In genomic region chr4:89131795-89132194, GRCm38 (mm10) we compare ENCODE assay signal across 19 mouse cellular contexts.
"Had no signal": no experiment of that assay in that cellular context is flagged by ENCODE, and none has a peak within 500 bp of the region (broad histone marks: within the 10 kb centered on the region; RNA-seq: fewer than 3 reads in every experiment).

No protein-coding gene starts in this region.

- H3K9me3 ChIP-seq: kidney, embryonic 15.5 days; limb, embryonic 12.5 days; limb, embryonic 15.5 days; midbrain, embryonic 12.5 days; midbrain, embryonic 15.5 days; neural tube, embryonic 13.5 days had no signal

- H3K4me3 ChIP-seq: kidney, embryonic 15.5 days; limb, embryonic 12.5 days; limb, embryonic 15.5 days; midbrain, embryonic 12.5 days; midbrain, embryonic 15.5 days; myocyte; neural tube, embryonic 13.5 days had no signal

- H3K36me3 ChIP-seq: kidney, embryonic 15.5 days; limb, embryonic 12.5 days; limb, embryonic 15.5 days; midbrain, embryonic 12.5 days; midbrain, embryonic 15.5 days; neural tube, embryonic 13.5 days had no signal

- DNase-seq: kidney, adult 11 months; kidney, adult 8-10 months; kidney, postnatal 14 days; kidney, postnatal 4 days; left cerebral cortex, postnatal 4 days; liver, postnatal 0 days; lung, embryonic 14.5 days; lung, postnatal 36 days; thymus, postnatal 25 days had no signal

- H3K4me2 ChIP-seq: kidney, embryonic 15.5 days; limb, embryonic 12.5 days; limb, embryonic 15.5 days; liver, embryonic 11.5 days; lung, embryonic 14.5 days; midbrain, embryonic 12.5 days; midbrain, embryonic 15.5 days; neural tube, embryonic 13.5 days had no signal

- H3K27ac ChIP-seq: kidney, embryonic 15.5 days; limb, embryonic 12.5 days; limb, embryonic 15.5 days; liver, embryonic 14.5 days; midbrain, embryonic 12.5 days; midbrain, embryonic 15.5 days; neural tube, embryonic 13.5 days had no signal

- H3K9ac ChIP-seq: kidney, embryonic 15.5 days; limb, embryonic 12.5 days; limb, embryonic 15.5 days; liver, embryonic 14.5 days; liver, postnatal 0 days; lung, embryonic 14.5 days; midbrain, embryonic 12.5 days; midbrain, embryonic 15.5 days; neural tube, embryonic 13.5 days had no signal

- H3K4me1 ChIP-seq: midbrain, embryonic 12.5 days had no signal

- ATAC-seq: liver, postnatal 0 days; lung, postnatal 0 days; midbrain, embryonic 15.5 days had no signal

- H3K27me3 ChIP-seq: limb, embryonic 12.5 days; limb, embryonic 15.5 days; midbrain, embryonic 15.5 days; neural tube, embryonic 13.5 days had no signal
